8 mouse cellular contexts compared by ENCODE assay signal in the genomic region with DNA sequence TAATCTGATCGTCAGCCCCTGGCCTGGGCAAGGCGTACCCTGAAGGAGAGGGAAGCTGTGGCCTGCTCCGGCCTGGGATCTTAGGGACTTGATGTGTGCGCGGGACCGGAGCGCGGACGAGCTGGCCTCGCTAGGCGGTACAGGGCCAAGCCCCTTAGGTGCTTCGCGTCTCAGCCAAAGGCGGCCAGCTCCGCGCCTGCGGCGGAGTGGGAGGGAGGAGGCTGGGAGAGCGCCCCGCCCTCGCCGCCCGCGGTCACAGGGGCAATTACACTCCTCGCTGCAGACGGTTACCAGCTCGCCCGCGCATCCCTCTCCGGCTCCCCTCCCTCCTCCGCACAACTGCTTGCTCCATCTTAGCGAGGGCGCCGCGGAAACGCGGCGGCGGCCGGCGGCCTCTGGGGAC.
A peak's percentile ranks its signal among the peaks of the same experiment; 100 is the strongest.
DNase-seq lines count a peak whose midpoint lies in the region; ATAC-seq and TF ChIP-seq lines count a peak whose summit lies in the region.

No protein-coding gene starts in this region.

- peak; percentile 17; the same call in 1 of the 2 replicates for ATAC-seq in G1E (ENCODE audit: extremely low read depth, insufficient number of reproducible peaks, low FRiP score, poor library complexity, severe bottlenecking)
- peak; percentile 88 for ATAC-seq in forebrain, embryonic 12.5 days (ENCODE audit: low FRiP score)
- ATAC-seq in megakaryocyte progenitor cell, adult 5-6 weeks (replicated peaks; ENCODE audit: poor library complexity), result peak; percentile 81

- peak overlapping the region; percentile 68 for H3K4me3 ChIP-seq in G1E (ENCODE audit: low read depth, low read length)
- H3K4me3 ChIP-seq in forebrain, embryonic 12.5 days (replicated peaks), result peak overlapping the region; percentile 30
- H3K4me3 ChIP-seq in left cerebral cortex, adult 2 months, result peak overlapping the region; percentile 39

- WGBS in forebrain, embryonic 12.5 days, result 9% methylated on average over 33 of the region's 41 CpGs

- no peaks in the 10 kb centered on the region for H3K9me3 ChIP-seq in G1E (replicated peaks)
- H3K9me3 ChIP-seq in forebrain, embryonic 12.5 days, result no peaks in the 10 kb centered on the region

- no peaks in the 10 kb centered on the region for H3K36me3 ChIP-seq in G1E (replicated peaks)
- no peaks in the 10 kb centered on the region for H3K36me3 ChIP-seq in forebrain, embryonic 12.5 days (replicated peaks)

- H3K4me2 ChIP-seq in forebrain, embryonic 12.5 days, result peak overlapping the region; percentile 57

- TF ChIP-seq CTCF in G1E (IDR thresholded peaks at IDR 0.05; ENCODE audit: low read depth, low read length), result no peak
- TF ChIP-seq CTCF in brain, embryonic 14.5 days (IDR thresholded peaks at IDR 0.05; ENCODE audit: borderline replicate concordance, extremely low read depth, insufficient read depth, insufficient read length), result no peak
- no peak; the same call in none of the 2 replicates for TF ChIP-seq CTCF in left cerebral cortex, adult 2 months (IDR thresholded peaks at IDR 0.05)

- 0 out of 2 replicates have a peak, but pooled peaks have one; percentile 17 for TF ChIP-seq POLR2A in brain, embryonic 14.5 days (IDR thresholded peaks at IDR 0.05; ENCODE audit: borderline replicate concordance, extremely low read depth, insufficient read depth, insufficient read length, poor library complexity, severe bottlenecking)

- H3K27me3 ChIP-seq in G1E (ENCODE audit: insufficient read depth, low read length), result no peaks in the 10 kb centered on the region
- peaks cover 96% of the 10 kb centered on the region for H3K27me3 ChIP-seq in forebrain, embryonic 12.5 days

- H3K9ac ChIP-seq in forebrain, embryonic 12.5 days, result peak overlapping the region; percentile 49; the same call in 1 of the 2 replicates

- H3K4me1 ChIP-seq in G1E (ENCODE audit: insufficient read depth, low read depth, low read length), result peaks cover 80% of the 10 kb centered on the region
- peaks cover 54% of the 10 kb centered on the region for H3K4me1 ChIP-seq in forebrain, embryonic 12.5 days

- intact Hi-C loops in heart, postnatal 36 days (cut with DNase I), result no loop called here
- intact Hi-C loops in left cerebral cortex, adult 2 months (cut with DNase I), result no loop called here

- peak; percentile 65 for DNase-seq in G1E (ENCODE audit: low spot score)
- peak; percentile 87 for DNase-seq in brain, embryonic 14.5 days (ENCODE audit: low read depth)
- DNase-seq in heart, postnatal 36 days, result peak; percentile 59 to 67
- peak; percentile 53 for DNase-seq in left cerebral cortex, adult 2 months (ENCODE audit: extremely low spot score in 1 of 2, low spot score in 2 of 2)
- DNase-seq in right cerebral cortex, adult 2 months (ENCODE audit: low spot score in 2 of 2), result peak; percentile 25 to 31
- peak; percentile 39 for DNase-seq in urinary bladder, postnatal 25 days (ENCODE audit: low spot score)

- peak overlapping the region; percentile 59 for H3K27ac ChIP-seq in forebrain, embryonic 12.5 days
- H3K27ac ChIP-seq in left cerebral cortex, adult 2 months, result no peak overlapping the region

Comparison
In these comparisons a context has a peak if more than half of its experiments do, and no peak if none do; other contexts are left out.
1. ATAC-seq: peak in every context shown above with its lines; median percentile 88 in forebrain, embryonic 12.5 days; 81 in megakaryocyte progenitor cell, adult 5-6 weeks; 17 in G1E.
2. DNase-seq: peak in every context shown above with its lines; median percentile 87 in brain, embryonic 14.5 days; 65 in G1E; 63 in heart, postnatal 36 days; 53 in left cerebral cortex, adult 2 months; 39 in urinary bladder, postnatal 25 days; 28 in right cerebral cortex, adult 2 months.